Comparison of ENCODE assay signal across 8 mouse cellular contexts in the genomic region with DNA sequence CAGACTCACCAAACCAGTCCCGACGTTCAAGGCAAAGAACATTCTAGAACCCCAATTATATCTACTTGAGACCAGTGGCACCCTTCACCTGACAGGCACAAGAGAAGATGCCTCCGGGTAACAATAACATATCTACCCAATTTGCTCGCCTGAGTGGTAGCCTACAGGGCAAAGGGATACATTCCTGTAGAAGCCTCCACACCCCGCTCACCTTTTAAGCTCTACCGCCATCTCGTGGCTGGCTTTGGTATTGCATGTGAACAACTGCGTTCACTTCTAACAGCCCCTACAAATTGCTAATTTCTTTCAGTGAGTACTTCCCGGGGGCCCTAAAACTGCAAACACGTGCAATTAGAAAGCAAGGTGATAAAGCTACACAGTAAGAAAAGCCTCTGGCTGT.
DNase-seq lines count a peak whose midpoint lies in the region; ATAC-seq and TF ChIP-seq lines count a peak whose summit lies in the region.

No protein-coding gene starts in this region.

- H3K36me3 ChIP-seq in G1E (replicated peaks) = no peaks in the 10 kb centered on the region
- H3K36me3 ChIP-seq in forebrain, embryonic 14.5 days (ENCODE audit: control insufficient read depth, insufficient read depth, low read length) = no peaks in the 10 kb centered on the region

- no peak overlapping the region for H3K4me3 ChIP-seq in G1E (ENCODE audit: low read depth, low read length)
- H3K4me3 ChIP-seq in forebrain, embryonic 14.5 days (ENCODE audit: low read depth, low read length) = no peak overlapping the region
- H3K4me3 ChIP-seq in layer of hippocampus, adult 2 months = no peak overlapping the region

- no peak overlapping the region for H3K4me2 ChIP-seq in forebrain, embryonic 14.5 days (ENCODE audit: low read length)

- WGBS in forebrain, embryonic 14.5 days = 20% methylated on average over 10 of the region's 10 CpGs

- peak; percentile 6 for DNase-seq in G1E (ENCODE audit: low spot score)
- peak; percentile 22 for DNase-seq in c-Kit-positive CD71-positive TER-119-negative erythroid progenitor cells, embryonic 14.5 days (ENCODE audit: low read depth)
- peak; percentile 86 for DNase-seq in forebrain, embryonic 14.5 days (ENCODE audit: low spot score)
- DNase-seq in heart, postnatal 4 days = peak; percentile 94
- peak; percentile 76 to 96 for DNase-seq in layer of hippocampus, adult 2 months (ENCODE audit: low spot score in 2 of 2)
- peak; percentile 85 for DNase-seq in lung, postnatal 36 days
- peak; percentile 87 for DNase-seq in retina, postnatal 1 day
- peak; percentile 88 for DNase-seq in thymus, postnatal 4 days

- peaks cover 35% of the 10 kb centered on the region for H3K9me3 ChIP-seq in G1E (replicated peaks)
- H3K9me3 ChIP-seq in forebrain, embryonic 14.5 days (replicated peaks; ENCODE audit: control insufficient read depth, low read length) = no peaks in the 10 kb centered on the region; the same call in 1 of the 2 replicates

- H3K27me3 ChIP-seq in G1E (ENCODE audit: insufficient read depth, low read length) = no peaks in the 10 kb centered on the region
- no peaks in the 10 kb centered on the region for H3K27me3 ChIP-seq in forebrain, embryonic 14.5 days (replicated peaks; ENCODE audit: control insufficient read depth, insufficient read depth, low read length)

- H3K27ac ChIP-seq in forebrain, embryonic 14.5 days (ENCODE audit: low read depth, low read length) = no peak overlapping the region
- H3K27ac ChIP-seq in layer of hippocampus, adult 2 months = peak overlapping the region; percentile 71; the same call in 1 of the 2 replicates

- ATAC-seq in G1E (ENCODE audit: extremely low read depth, insufficient number of reproducible peaks, low FRiP score, poor library complexity, severe bottlenecking) = no peak
- ATAC-seq in forebrain, embryonic 14.5 days = peak; percentile 60

- H3K9ac ChIP-seq in forebrain, embryonic 14.5 days (ENCODE audit: low read length) = no peak overlapping the region

- TF ChIP-seq CTCF in G1E (IDR thresholded peaks at IDR 0.05; ENCODE audit: low read depth, low read length) = peak; percentile 65; the same call in 1 of the 2 replicates
- peak; percentile 99 for TF ChIP-seq CTCF in layer of hippocampus, adult 2 months (conservative IDR thresholded peaks at IDR 0.05)

- H3K4me1 ChIP-seq in G1E (ENCODE audit: insufficient read depth, low read depth, low read length) = no peaks in the 10 kb centered on the region
- peaks cover 3% of the 10 kb centered on the region; the same call in 1 of the 2 replicates for H3K4me1 ChIP-seq in forebrain, embryonic 14.5 days (ENCODE audit: control insufficient read depth, insufficient read depth, low read length)

Comparison
In these comparisons a context has a peak if more than half of its experiments do, and no peak if none do; other contexts are left out.
1. DNase-seq: peak in every context shown above with its lines; median percentile 94 in heart, postnatal 4 days; 88 in thymus, postnatal 4 days; 87 in retina, postnatal 1 day; 86 in forebrain, embryonic 14.5 days; 86 in layer of hippocampus, adult 2 months; 85 in lung, postnatal 36 days; 22 in c-Kit-positive CD71-positive TER-119-negative erythroid progenitor cells, embryonic 14.5 days; 6 in G1E.